Mouse (Mus musculus) kidney, adult 11 months (tissue): Measurements from ENCODE around the gene Capns1.
A peak's percentile ranks its signal among the peaks of the same experiment; 100 is the strongest.
"Not testable (repeated sequence)": the region's sequence is repeated elsewhere in the genome, so short reads cannot be mapped to it uniquely, and the experiment has no call there.

Source experiments
- DNase-seq: peaks from one replicate; pipeline ENCODE4 v3.0.0; 2022

Capns1 gene

DNA sequence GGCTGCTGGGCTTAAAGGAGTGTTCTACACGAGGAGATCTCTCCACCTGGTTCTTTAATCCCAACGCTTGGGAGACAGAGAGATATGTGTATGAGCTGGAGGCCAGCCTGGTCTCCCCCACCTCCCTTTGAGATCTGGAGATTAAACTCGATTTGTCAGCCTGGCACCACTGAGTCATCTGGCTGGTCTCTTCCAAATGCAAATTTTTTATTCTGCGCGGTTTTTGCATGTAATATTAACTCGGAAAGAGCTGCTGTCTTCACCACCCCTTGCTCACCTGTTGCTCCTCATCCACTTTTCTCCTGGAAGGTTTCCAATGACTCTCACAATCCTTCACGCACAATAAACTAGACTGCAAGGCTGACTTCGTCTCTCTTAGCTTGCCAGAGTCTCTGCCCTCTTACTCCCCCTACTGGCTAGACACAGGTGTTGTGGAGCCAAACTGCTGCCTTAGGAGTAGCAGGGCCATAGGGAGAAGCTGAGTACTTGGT lies at the start of gene Capns1:
Capns1 (minus strand) TSS at position 331 of the 491 bp plus-strand sequence.
- DNase-seq, result peak; percentile 47

DNA sequence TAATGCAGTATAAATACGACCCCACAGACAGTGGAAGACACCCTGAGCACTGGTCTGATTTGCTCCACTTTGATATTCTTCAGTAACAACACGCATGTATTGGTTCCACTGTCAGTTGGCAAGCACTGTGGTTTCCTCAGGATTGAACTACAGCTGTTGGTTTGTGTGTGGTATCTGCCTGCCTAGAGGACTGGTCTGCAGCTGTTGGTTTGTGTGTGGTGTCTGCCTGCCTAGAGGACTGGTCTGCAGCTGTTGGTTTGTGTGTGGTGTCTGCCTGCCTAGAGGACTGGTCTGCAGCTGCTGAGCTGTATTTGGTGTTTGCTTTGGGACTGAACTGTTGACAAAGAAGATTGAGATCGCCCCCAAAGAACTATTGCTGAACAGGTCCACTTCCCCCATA lies 38.8 kb upstream of the Capns1 start:
- not testable (repeated sequence) for DNase-seq

DNA sequence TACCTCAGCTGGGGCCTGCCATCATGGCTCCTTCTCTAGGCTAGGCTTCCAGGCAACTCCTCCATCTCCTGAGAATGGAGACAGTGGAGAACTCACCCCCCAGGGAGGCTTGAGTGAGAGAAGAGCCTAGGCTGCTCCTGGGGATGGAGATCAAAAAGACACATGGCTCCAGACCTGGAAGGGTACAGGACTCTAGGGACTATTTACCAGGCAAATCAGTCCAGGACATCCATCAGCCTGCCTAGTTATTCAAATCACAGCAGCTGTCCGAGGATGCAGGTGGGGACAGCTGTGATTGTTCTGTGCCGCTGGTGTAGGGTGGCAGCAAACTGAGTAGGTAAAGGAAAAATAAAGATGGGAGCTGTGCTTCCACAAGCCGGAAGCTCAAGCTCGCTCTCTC lies 37.0 kb upstream of the Capns1 start, which contains the start of gene Ovol3:
Ovol3 (minus strand) TSS at position 101 of the 400 bp plus-strand sequence.
- DNase-seq, result no peak

DNA sequence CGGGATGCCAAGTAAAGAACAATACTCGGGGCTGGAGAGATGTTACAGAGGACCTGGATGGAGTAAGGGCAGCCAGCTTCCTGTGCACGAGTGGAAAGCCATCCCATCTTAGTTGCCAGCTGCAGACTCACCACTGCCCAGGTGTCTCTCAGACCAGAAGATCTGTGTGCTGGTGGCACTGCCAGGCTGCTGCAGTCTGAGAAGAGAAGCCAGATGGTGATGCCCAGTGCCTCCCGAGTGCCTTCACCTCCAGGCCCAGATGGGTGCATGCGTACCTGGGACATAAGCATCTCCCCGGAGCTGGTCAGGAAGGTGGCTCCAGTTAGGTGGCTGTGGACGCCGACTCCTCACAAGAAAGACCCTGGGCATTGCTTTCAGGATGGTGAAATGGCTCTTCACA lies 36.5 kb upstream of the Capns1 start:
- DNase-seq, result no peak

DNA sequence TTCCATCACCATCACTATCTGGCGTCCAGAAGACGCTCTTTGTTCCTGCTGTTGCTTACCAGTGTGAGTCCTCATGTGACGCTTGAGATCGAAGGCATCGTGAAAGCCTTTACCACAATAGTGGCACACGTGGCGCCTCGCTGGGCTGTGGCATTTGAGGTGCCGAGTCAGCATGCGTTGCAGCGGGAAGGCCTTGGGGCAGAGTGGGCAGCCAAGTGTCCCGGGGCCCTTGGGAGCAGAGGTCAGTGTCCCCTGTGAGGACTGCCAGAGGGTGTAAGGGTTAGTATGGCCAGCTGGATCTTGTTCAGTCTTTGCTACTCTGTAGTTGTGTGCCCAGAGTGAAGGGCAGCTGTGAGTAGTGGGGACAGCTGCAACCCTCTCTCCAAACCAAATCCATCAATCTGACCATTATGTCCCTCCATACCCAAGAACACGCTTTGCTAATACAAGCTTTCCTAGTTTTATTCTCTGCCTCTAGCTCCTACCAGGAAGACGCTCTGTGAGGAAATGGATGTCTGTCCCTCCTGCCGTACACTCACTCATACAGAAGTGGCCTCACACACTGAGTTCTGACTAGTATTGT lies 35.8 kb upstream of the Capns1 start:
- DNase-seq, result peak; percentile 89

DNA sequence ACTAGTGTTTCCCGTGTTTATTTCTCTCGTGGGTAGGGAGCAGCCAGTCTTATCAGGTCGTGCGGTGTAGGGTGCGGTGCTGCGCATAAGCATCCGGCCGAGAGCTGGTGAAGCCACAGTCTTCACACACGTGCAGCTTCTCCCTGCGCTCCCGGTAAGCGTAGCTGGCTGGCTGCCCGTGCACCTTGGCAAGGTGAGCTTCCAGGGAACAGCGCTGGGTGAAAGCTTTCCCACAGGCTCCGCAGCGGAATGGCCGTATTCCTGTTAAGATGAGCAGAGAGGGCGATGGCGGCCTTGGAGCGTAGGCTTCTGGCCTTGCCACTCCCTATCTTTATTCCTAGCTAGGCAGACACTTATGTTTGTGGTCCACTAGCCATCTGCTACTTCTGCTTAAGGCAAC lies 34.8 kb upstream of the Capns1 start:
- peak; percentile 47 for DNase-seq

DNA sequence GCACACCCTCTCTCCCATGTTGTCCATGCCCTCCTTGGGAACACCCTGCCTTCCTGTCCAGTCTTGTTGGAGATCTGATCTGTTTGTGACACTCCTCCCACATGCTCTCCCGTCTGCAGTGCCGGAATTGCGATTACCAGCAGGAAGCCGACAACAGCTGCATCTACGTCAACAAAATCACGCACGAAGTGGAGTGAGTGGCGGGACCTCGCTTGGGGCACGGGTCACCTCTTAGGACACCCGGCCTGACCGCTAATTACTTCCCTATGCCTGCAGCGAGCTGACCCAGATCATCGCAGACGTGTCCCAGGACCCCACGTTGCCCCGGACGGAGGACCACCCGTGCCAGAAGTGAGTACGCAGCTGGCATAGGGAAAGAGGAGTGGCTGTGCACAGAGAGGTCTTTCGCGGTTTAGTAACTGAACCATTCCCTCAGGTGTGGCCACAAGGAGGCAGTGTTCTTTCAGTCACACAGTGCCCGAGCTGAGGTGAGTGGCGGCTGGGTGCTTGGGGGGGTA lies 34.1 kb upstream of the Capns1 start:
- DNase-seq, result peak; percentile 65

DNA sequence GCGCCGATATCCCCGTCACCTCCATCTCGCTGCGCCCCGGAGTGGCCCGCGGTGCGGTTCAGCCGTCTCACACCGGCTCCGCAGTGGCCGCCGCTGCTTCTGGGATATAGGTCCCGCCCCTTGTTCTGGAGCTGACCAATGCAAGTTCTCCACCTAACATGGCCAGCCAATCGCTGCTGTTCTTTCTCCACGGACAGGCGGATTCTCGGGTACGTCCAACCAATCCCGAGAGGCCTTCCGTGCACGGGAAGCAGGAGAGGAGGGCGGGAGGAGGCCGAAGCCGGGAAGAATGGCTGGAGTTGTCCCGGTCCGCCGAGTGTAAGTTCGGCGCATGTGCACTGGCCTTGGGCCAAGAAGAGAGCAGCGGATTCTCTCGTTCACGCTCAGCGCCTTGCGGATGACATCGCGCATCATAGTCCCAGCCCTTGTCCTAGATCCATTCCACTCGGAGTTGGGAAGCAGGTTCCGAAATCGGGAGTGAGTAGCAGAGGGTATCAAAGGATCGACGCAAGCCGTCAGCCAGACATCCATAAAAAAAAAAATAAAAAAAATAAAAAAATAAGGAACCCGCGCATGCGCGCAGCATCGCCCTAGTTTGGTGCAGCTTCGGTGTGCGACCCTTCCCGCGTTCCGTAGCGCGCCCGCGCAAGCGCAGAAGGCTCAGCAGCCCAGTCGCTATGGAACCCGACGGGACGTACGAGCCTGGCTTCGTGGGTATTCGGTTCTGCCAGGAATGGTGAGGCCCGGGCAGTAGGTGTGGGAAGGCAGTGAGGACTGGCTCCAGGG lies 33.3 kb upstream of the Capns1 start, which contains the start of the genes Polr2i and Tbcb:
Polr2i (plus strand) TSS at position 280 of the 786 bp plus-strand sequence.
Tbcb (minus strand) TSS at position 604 of the 786 bp plus-strand sequence.
- DNase-seq, result peak; percentile 99

DNA sequence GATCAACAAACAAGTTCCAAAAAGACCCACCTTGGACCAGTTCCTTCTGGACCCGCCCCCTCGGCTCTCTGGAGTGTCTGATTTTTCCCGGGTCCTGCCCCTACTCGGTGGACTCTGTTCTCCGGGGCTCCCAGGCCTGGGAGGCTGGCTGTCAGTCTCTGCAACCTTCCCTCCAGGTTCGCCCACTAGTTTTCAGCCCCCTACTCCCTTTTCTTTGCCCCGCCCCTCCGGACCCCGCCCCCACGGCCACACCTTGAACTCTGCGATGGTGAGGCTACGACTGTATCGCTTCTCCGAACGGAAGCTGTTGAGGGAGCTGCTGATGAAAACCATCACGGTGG lies 32.7 kb upstream of the Capns1 start:
- no peak for DNase-seq

DNA sequence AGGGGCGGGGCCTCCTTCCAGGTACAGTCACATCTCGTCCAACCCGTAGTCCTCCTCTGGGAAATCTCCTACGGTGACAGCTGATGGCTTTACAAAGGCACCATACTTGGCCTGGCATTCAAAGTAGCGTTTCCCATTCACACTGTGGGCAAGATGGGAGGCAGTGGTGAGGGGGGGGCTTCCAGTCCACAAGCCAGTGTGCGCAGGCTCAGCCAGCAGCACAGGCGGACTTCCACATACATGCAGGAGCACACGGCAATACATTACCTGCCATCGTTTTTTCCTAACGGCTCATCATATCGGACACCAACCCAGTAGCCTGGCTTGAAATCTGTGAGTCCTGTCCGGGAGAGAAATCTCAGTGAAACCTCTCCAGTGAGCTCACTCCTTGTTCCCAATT lies 25.6 kb upstream of the Capns1 start:
- DNase-seq, result no peak

DNA sequence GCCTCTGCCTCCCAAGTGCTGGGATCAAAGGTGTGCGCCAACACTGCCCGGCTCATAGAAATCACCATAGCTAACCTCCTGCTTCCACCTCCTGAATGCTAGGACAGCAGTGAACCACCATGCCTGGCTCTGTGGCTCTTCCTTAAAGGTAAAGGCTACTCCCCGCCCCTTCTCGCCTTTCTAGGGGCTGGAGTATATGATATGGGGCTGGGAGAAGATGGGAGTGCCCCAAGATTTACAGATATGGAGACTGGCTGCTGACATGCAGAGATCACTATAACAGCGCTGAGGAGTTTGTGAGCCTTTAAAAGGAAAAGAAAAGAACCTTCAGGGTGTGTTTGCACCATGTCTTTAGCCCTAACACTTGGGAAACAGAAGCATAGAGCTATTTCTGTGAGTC lies 23.6 kb upstream of the Capns1 start:
- no peak for DNase-seq

DNA sequence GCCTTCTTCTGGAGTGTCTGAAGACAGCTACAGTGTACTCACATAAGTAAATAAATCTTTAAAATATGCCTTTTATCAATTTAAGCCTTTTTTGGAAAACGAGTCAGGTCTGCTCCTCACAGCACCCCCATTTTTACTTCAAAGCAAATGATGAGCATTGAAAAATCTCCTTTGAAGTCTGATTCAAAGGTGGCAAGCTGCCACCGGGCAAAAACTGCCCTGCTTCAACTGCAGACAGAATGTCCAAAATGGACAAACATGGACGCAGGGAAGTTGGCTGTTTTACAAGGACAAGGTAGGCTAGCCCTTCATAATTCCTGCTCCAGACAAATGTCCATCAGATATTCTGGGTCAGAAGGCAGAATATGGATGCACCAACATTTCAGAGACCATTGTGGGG lies 22.8 kb upstream of the Capns1 start:
- no peak for DNase-seq

DNA sequence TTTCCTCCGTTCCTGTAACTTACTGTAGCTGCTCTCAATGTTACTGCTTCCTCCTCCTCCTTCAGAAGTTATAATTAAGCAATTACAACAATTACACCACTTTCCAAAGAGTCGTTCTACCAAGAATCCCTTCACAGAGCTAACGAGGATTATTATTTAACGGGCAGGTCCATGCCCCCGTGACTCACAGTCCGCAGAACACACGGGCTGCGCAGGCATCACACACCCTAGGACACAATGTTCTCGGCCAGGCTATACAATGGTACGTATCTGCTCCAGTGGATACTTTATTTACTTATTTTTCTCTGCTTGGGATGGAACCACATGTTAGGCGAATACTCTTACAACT lies 21.4 kb upstream of the Capns1 start:
- peak; percentile 49 for DNase-seq

DNA sequence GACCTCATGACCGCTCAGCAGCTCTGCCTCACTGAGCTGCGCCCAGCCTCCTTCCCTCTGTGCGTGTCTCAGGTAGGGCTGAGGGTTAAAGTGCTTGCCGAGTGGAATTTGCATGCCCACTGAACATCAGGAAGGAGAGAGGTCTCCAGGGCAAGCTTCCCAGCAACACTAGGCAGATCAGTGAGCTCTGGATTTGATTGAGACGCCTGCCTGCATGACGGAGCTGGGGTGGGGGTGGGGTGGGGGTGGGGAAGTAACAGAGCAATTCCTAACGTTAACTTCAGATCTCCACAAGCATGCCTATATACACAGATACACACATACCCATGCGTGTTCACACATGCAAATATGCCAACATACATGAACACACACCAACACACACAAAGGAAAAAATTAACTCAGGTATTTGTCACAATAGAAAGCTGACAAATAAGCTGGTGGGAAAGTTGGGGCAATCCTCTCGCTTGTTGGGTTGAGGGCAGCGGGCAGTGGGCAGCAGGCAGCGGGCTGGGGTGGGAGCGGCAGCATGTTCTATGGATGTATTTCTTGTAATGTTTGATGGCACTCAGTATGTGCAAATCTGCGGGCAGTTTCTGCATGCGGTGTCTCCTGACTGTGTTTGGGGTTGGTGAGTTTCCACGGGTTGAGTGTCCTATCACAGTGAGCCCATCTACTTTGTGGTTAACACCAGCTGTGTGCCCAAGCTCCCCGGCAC lies 20.8 kb upstream of the Capns1 start:
- DNase-seq, result peak; percentile 79

DNA sequence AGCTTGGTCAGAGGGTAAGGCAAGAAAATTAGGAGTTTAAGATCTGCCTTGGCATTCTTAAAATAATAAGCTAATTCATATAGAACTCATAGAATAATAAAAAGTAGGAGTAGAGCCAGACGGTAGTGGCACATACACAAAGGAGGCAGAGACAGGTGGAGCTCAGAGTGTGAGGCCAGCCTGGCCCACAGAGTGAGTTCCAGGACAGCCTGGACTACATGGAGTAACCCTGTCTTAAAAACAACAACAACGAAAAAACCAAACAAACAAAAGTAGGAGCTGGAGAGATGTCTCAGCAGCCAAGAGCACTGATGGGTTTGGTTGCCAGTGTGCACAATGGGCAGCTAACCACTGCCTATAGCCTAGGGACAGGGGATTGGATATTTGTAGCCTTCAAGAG lies 18.7 kb upstream of the Capns1 start:
- DNase-seq, result no peak

DNA sequence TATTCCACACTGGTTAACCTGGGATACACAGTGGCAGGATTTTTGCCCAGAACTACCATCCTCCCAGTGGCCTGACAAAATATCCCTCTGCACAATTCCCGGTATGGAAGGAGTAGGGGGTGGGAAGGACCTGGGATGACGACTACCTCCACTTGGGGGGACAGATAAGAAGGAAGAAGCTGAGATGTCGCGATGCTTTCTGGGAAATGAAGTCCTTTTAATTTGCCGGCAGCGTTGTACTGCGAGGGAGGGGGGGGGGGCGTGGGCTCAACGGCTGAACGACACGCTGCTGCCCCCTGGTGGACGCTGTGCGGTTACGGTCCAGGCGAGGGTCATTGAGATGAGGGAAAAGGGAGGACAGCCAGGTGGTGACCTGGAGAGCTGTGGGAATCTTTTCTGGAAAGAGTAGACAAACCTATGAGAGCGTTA lies 18.1 kb upstream of the Capns1 start:
- peak; percentile 46 for DNase-seq

DNA sequence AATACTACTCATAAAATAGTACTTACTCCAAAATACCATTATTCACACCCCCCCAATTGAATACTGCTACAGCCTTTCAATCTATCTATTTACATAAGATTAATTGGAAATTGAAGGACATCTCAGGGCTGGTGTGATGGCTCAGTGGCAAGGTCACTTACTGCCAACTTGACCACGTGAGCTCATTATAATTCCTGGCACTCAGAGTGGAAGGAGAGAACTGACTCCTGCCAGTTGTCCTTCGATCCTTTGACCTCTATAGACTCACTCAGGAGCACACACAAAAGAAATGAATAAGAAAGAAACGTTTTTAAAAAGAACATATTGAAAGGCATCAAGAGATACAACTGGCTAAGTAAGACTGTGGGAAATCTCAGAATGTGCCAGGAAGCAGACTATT lies 17.3 kb upstream of the Capns1 start:
- peak; percentile 65 for DNase-seq

DNA sequence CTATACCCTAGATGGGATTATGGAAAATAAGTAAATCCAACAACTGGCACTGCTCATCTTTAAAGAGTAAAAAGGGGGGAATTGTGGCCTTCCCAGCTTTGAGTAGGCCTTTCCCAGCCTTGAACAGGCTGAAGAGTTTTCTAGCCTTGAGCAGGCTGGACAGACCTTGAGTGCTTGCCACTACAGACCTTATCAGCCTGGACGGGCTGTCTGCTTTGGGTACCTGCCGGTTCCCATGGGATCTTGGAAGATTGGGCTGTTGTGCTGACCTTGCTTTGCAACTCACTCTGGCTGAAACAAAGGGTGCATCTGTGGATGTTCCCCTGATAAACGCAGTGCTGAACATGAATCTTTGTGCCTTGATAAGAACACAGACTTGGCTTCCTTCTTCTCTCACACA lies 15.3 kb upstream of the Capns1 start:
- DNase-seq, result no peak

DNA sequence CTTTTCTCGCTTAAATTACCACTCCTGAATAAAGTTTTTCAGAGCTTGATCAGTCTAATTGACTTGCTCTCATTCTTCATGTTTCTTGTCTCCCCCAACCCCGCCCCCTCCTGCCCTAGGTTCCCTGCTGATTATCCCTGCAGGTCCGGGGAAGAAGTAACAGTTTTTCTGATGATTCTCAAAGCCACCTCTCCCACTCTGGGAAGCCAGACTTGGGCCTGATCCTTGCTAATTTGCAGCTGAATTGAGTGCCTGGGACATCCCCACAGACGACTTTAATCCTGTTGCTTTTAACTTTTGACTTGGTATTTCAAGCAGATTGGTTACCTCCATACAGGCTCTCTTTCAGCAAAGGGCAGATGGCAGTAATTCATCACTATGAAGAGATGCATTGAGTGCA lies 12.4 kb upstream of the Capns1 start:
- no peak for DNase-seq

DNA sequence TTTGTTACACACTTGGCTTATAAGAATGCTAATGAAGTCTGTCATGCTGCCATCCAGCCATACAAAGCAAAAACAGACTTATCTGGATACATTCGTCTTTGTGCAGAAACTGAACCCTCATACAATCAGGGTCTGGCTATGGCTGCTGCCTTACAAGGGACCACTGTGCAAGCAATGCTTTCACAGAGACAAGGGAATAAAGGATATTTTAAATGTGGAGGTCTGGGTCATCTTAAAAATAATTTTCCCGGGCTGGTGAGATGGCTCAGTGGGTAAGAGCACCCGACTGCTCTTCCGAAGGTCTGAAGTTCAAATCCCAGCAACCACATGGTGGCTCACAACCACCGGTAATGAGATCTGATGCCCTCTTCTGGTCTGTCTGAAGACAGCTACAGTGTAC lies 7.8 kb upstream of the Capns1 start:
- DNase-seq, result not testable (repeated sequence)

DNA sequence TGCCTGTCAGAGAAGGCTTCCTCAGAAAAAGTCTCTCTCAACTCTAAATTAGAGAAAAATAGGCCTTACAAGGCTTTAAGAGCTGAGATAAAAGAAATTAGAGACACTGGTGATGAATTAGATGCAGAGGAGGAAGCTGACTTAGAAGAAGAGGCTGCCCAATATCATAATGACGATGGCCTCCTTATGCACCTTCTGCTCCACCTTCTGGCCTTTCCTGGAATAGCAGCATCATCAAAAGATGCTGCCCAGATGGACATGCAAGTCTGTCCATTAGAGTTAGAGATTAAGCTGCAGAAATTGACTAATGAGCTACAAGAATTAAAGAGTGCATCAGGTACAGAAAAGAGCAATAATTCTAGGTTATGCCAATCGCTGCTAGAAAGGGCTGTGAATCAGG lies 6.8 kb upstream of the Capns1 start:
- no peak for DNase-seq

DNA sequence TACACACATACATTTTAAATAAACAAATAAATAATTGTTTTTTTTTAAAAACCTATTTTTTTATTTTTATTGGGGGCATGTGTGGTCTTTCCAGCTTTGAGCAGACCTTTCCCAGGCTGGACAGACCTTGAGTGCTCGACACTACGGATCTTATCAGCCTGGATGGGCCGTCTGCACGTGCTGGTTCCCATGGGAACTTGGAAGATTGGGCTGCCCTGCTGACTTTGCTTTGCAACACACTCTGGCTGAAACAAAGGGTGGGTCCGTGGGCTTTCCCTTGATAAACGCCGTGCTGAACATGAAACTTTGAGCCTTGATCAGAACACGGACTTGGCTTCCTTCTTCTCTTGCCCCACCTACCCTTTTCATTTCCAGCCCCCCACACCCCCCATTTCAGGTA lies 5.8 kb upstream of the Capns1 start:
- DNase-seq, result no peak

DNA sequence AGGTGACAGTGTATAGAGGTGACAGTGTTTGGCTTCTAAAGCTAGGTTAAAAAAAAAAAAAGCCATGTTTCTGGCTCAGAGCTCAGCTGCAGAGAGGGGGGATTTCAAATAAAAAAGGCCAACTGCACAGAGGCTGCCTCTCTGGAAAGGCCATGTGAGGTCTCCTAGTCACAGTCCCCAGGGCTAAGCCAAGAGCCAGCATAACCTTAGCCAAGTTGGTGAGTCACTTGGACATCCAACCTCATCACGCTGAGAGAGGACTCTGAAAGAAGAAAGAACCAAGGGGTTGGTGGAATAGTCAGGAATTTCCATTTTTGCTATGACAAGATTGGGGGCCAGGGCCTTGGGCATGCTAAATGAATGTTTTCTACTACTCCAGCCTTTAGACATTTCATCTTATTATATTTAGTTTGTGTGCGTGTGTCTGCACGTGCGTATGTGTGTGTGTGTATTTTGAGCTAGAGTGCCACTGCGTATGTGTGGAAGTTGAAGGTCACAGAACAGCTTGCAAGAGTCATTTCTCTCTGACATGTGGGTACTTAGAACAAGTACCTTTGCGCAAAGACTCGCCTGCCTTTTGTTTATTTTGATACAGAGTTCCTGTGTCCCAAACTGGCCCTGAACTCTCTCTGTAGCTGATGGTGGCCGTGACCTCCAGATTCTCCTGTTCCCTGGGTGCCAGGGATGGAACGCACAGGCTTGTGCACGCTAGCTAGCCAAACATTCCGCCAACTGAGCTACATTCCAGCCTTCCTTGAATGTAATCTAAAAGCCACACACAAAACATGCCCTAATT lies 4.5 kb upstream of the Capns1 start:
- no peak for DNase-seq
